Mouse (Mus musculus): ENCODE measurements at regions not wholly inside any gene's neighbourhood (a gene's known extent, or its start where the extent isn't known, plus 50 kb on each side); places are given as distances from the start of the nearest gene placed in this dataset.

DNA sequence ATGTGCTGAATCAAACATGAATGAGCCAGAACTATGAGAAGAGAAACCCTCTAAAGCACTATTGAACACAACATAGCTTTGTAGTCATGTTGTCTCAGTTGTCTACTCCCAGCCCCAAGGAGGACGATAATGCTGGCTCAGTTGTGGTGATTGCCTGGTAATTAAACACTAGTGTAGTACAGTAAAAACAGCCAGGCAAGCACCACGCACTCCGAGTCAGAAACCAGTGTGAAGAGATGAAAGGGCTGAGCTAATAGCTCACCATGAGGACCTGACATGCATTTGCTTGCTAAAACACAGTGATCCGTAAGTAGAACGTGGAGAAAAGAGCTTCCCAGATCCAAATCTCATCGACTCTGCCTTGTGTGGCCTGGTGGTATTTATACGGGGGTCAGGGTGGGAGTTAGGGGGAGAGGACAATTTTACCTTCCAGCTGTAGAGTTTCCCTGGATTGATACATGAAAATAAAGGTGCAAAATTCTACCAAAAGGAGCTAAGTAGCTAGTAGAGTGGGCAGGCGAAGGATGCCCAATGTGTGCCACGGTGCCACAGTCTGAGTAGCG is 80.0 kb upstream of the Otx2 start:
- no peak for TF ChIP-seq MAX (IDR thresholded peaks at IDR 0.05)
- TF ChIP-seq CTCF (IDR thresholded peaks at IDR 0.05; ENCODE audit: control insufficient read depth, insufficient read depth, insufficient read length) = no peak
- no peak for TF ChIP-seq CEBPB (IDR thresholded peaks at IDR 0.05; ENCODE audit: low read depth)
